Mouse (Mus musculus) hindbrain, embryonic 11.5 days (tissue): ENCODE measurements around the gene Wdfy2. TPM values are rescaled to one million over a fixed set of nuclear protein-coding genes. Genes with fewer than 3 reads are reported as not detected.
"Not testable (repeated sequence)": the region's sequence is repeated elsewhere in the genome, so short reads cannot be mapped to it uniquely, and the experiment has no call there.

Experiments used
- ATAC-seq: fragments of 200-750 bp; cut with Nextera tagmentation; 2 replicates; pipeline ENCODE4 v1.8.0; 2017; ENCODE audit warnings: mild to moderate bottlenecking, moderate TSS enrichment, moderate library complexity; ENCODE audit not compliant: low FRiP score
- DNase-seq: peaks from one replicate; pipeline ENCODE4 v3.0.0-alpha.2; 2015; ENCODE audit warnings: low spot score
- H3K27ac ChIP-seq: fragments of 300-500 bp; sonication (generic); 2 replicates; pipeline ENCODE4 v1.5.1; 2014; ENCODE audit warnings: mild to moderate bottlenecking, low read depth, low read length
- H3K27me3 ChIP-seq: fragments of 300-500 bp; sonication (generic); 2 replicates; pipeline ENCODE4 v1.6.1; 2014; ENCODE audit warnings: mild to moderate bottlenecking, low read length, moderate library complexity, mixed read lengths; ENCODE audit not compliant: control insufficient read depth, insufficient read depth
- H3K36me3 ChIP-seq: fragments of 300-500 bp; sonication (generic); 2 replicates; pipeline ENCODE4 v1.6.1; 2014; ENCODE audit warnings: mild to moderate bottlenecking, low read length, moderate library complexity, mixed read lengths; ENCODE audit not compliant: control insufficient read depth, insufficient read depth
- H3K4me1 ChIP-seq: fragments of 300-500 bp; sonication (generic); replicated peaks from 2 replicates; pipeline ENCODE4 v1.6.1; 2014; ENCODE audit warnings: low read length, mixed read lengths; ENCODE audit not compliant: control insufficient read depth, insufficient read depth
- H3K4me2 ChIP-seq: fragments of 300-500 bp; sonication (generic); replicated peaks from 2 replicates; pipeline ENCODE4 v1.6.1; 2014; ENCODE audit warnings: mild to moderate bottlenecking, low read depth, low read length
- H3K4me3 ChIP-seq: fragments of 300-500 bp; sonication (generic); 2 replicates; pipeline ENCODE4 v1.5.1; 2014; ENCODE audit warnings: low read depth, low read length
- H3K9ac ChIP-seq: fragments of 300-500 bp; sonication (generic); 2 replicates; pipeline ENCODE4 v1.6.1; 2014; ENCODE audit warnings: low read depth, low read length
- H3K9me3 ChIP-seq: fragments of 300-500 bp; sonication (generic); 2 replicates; pipeline ENCODE4 v1.6.1; 2016; ENCODE audit warnings: low read length; ENCODE audit not compliant: control insufficient read depth
- WGBS: fragments of 180-500 bp; shearing (Covaris S2); extraction: QIAGEN DNeasy Blood & Tissue Kit; methylation state at CpG from one replicate; pipeline ENCODE4 v1.1.7; 2014; 5-methylcytosine and 5-hydroxymethylcytosine counted together
- polyA plus RNA-seq: library from polyadenylated mRNA; unstranded; fragments of >200 nt; fragmentation: Nextera tagmentation; extraction: Ambion mirVana; gene quantifications from 2 replicates; pipeline ENCODE4 v1.2.1, GENCODE M21; 2014

The Wdfy2 gene
- polyA plus RNA-seq, 1 experiment from 2014 or later: 12.5 TPM

GRCm38 (mm10) chr14:62891401-62891800 is 53.9 kb downstream of the Wdfy2 start:
- no peak overlapping the region for H3K4me2 ChIP-seq
- DNase-seq (no peak), ATAC-seq (no peak)
- no peaks in the 10 kb centered on the region for H3K9me3 ChIP-seq
- no peak overlapping the region for H3K4me3 ChIP-seq
- no peak overlapping the region for H3K9ac ChIP-seq
- 98% methylated on average over 3 of the region's 3 CpGs for WGBS
- no peaks in the 10 kb centered on the region for H3K27me3 ChIP-seq
- no peak overlapping the region for H3K27ac ChIP-seq
- no peaks in the 10 kb centered on the region for H3K36me3 ChIP-seq
- H3K4me1 ChIP-seq: no peaks in the 10 kb centered on the region

- no peaks in the 10 kb centered on the region for H3K27me3 ChIP-seq
- WGBS: 75% methylated on average over 8 of the region's 8 CpGs
- no peaks in the 10 kb centered on the region for H3K4me1 ChIP-seq
- H3K9ac ChIP-seq: no peak overlapping the region
- ATAC-seq (no peak), DNase-seq (no peak)
- H3K4me2 ChIP-seq: no peak overlapping the region
- H3K4me3 ChIP-seq: no peak overlapping the region
- no peaks in the 10 kb centered on the region for H3K9me3 ChIP-seq
- no peak overlapping the region for H3K27ac ChIP-seq
- no peaks in the 10 kb centered on the region for H3K36me3 ChIP-seq
Measured at GRCm38 (mm10) chr14:62892771-62893641, 55.5 kb downstream of the Wdfy2 start.

GRCm38 (mm10) chr14:62893642-62894180 is 56.2 kb downstream of the Wdfy2 start:
- H3K27me3 ChIP-seq, H3K4me3 ChIP-seq, H3K27ac ChIP-seq, DNase-seq, H3K4me2 ChIP-seq, H3K9me3 ChIP-seq, H3K4me1 ChIP-seq, ATAC-seq, H3K36me3 ChIP-seq, H3K9ac ChIP-seq: not testable (repeated sequence)
- WGBS: 64% methylated on average over 5 of the region's 5 CpGs

GRCm38 (mm10) chr14:62894924-62895840 is 57.7 kb downstream of the Wdfy2 start:
- no peaks in the 10 kb centered on the region for H3K27me3 ChIP-seq
- no peaks in the 10 kb centered on the region for H3K9me3 ChIP-seq
- no peak overlapping the region for H3K4me2 ChIP-seq
- WGBS: 84% methylated on average over 8 of the region's 8 CpGs
- ATAC-seq: no peak
- H3K9ac ChIP-seq: no peak overlapping the region
- DNase-seq: no peak
- no peak overlapping the region for H3K27ac ChIP-seq
- H3K4me1 ChIP-seq: no peaks in the 10 kb centered on the region
- no peak overlapping the region for H3K4me3 ChIP-seq
- no peaks in the 10 kb centered on the region for H3K36me3 ChIP-seq

GRCm38 (mm10) chr14:62898061-62898460 is 60.6 kb downstream of the Wdfy2 start:
- no peak overlapping the region for H3K4me3 ChIP-seq
- no peak overlapping the region for H3K27ac ChIP-seq
- no peaks in the 10 kb centered on the region for H3K9me3 ChIP-seq
- ATAC-seq: no peak
- no peak overlapping the region for H3K4me2 ChIP-seq
- DNase-seq: no peak
- no peaks in the 10 kb centered on the region for H3K4me1 ChIP-seq
- H3K36me3 ChIP-seq: no peaks in the 10 kb centered on the region
- 89% methylated on average over 6 of the region's 6 CpGs for WGBS
- no peaks in the 10 kb centered on the region for H3K27me3 ChIP-seq
- no peak overlapping the region for H3K9ac ChIP-seq

GRCm38 (mm10) chr14:62907888-62908287 is 70.4 kb downstream of the Wdfy2 start:
- ATAC-seq: no peak
- H3K27me3 ChIP-seq: no peaks in the 10 kb centered on the region
- H3K27ac ChIP-seq: no peak overlapping the region
- 93% methylated on average over 2 of the region's 2 CpGs for WGBS
- no peaks in the 10 kb centered on the region for H3K4me1 ChIP-seq
- no peak overlapping the region for H3K4me2 ChIP-seq
- no peak overlapping the region for H3K9ac ChIP-seq
- no peak overlapping the region for H3K4me3 ChIP-seq
- no peaks in the 10 kb centered on the region for H3K36me3 ChIP-seq
- H3K9me3 ChIP-seq: no peaks in the 10 kb centered on the region
- no peak for DNase-seq

GRCm38 (mm10) chr14:62908550-62908949 is 71.1 kb downstream of the Wdfy2 start:
- H3K9me3 ChIP-seq: no peaks in the 10 kb centered on the region
- no peak overlapping the region for H3K27ac ChIP-seq
- no peak for ATAC-seq
- no peak for DNase-seq
- no peaks in the 10 kb centered on the region for H3K4me1 ChIP-seq
- WGBS: 88% methylated on average over 5 of the region's 5 CpGs
- H3K36me3 ChIP-seq: no peaks in the 10 kb centered on the region
- H3K27me3 ChIP-seq: no peaks in the 10 kb centered on the region
- H3K4me3 ChIP-seq: no peak overlapping the region
- H3K9ac ChIP-seq: no peak overlapping the region
- H3K4me2 ChIP-seq: no peak overlapping the region

- Histone ChIP-seq H3K9me3 (no peaks in the 10 kb centered on the region), H3K9ac (no peak overlapping the region), H3K27me3 (no peaks in the 10 kb centered on the region), H3K27ac (no peak overlapping the region), H3K36me3 (no peaks in the 10 kb centered on the region), H3K4me1 (no peaks in the 10 kb centered on the region), H3K4me3 (no peak overlapping the region), H3K4me2 (no peak overlapping the region)
- 86% methylated on average over 4 of the region's 4 CpGs for WGBS
- DNase-seq (no peak), ATAC-seq (no peak)
Measured at GRCm38 (mm10) chr14:62910859-62911258, 73.4 kb downstream of the Wdfy2 start.
